Mouse (Mus musculus) limb, embryonic 13.5 days (tissue): Measurements from ENCODE around the gene Gm5475. TPM values are rescaled to one million over a fixed set of nuclear protein-coding genes. Genes with fewer than 3 reads are reported as not detected.

Source experiments
- ATAC-seq: fragments of 200-750 bp; cut with Nextera tagmentation; 2 replicates; pipeline ENCODE4 v1.8.0; 2017; ENCODE audit warnings: low read depth, moderate number of reproducible peaks, moderate TSS enrichment; ENCODE audit not compliant: low FRiP score
- H3K27ac ChIP-seq: fragments of 300-500 bp; sonication (generic); 2 replicates; pipeline ENCODE4 v1.5.1; 2015; ENCODE audit warnings: inconsistent platforms, mild to moderate bottlenecking, moderate library complexity
- H3K27me3 ChIP-seq: fragments of 300-500 bp; sonication (generic); 2 replicates; pipeline ENCODE4 v1.6.1; 2015; ENCODE audit warnings: mild to moderate bottlenecking, inconsistent platforms
- H3K36me3 ChIP-seq: fragments of 300-500 bp; sonication (generic); 2 replicates; pipeline ENCODE4 v1.6.1; 2015; ENCODE audit warnings: inconsistent platforms, mild to moderate bottlenecking, moderate library complexity
- H3K4me1 ChIP-seq: fragments of 300-500 bp; sonication (generic); 2 replicates; pipeline ENCODE4 v1.6.1; 2015; ENCODE audit warnings: inconsistent platforms
- H3K4me2 ChIP-seq: fragments of 300-500 bp; sonication (generic); replicated peaks from 2 replicates; pipeline ENCODE4 v1.6.1; 2015; ENCODE audit warnings: inconsistent platforms, mild to moderate bottlenecking, moderate library complexity
- H3K4me3 ChIP-seq: fragments of 300-500 bp; sonication (generic); 2 replicates; pipeline ENCODE4 v1.5.1; 2015; ENCODE audit warnings: moderate library complexity, mild to moderate bottlenecking, inconsistent platforms
- H3K9ac ChIP-seq: fragments of 300-500 bp; sonication (generic); 2 replicates; pipeline ENCODE4 v1.6.1; 2015; ENCODE audit warnings: mild to moderate bottlenecking, inconsistent platforms
- H3K9me3 ChIP-seq: fragments of 300-500 bp; sonication (generic); 2 replicates; pipeline ENCODE4 v1.6.1; 2016; ENCODE audit warnings: inconsistent platforms
- WGBS: fragments of 180-500 bp; shearing (Covaris S2); methylation state at CpG from one replicate; pipeline ENCODE4 v1.1.7; 2015; 5-methylcytosine and 5-hydroxymethylcytosine counted together
- polyA plus RNA-seq: library from polyadenylated mRNA; unstranded; fragments of >200 nt; fragmentation: Nextera tagmentation; extraction: Ambion mirVana; gene quantifications from 2 replicates; pipeline ENCODE4 v1.2.1, GENCODE M21; 2015

Gm5475 gene
- polyA plus RNA-seq, 1 experiment from 2014 or later, result 0.05 TPM

- H3K27me3 ChIP-seq, result no peaks in the 10 kb centered on the region
- no peak overlapping the region for H3K4me3 ChIP-seq
- H3K27ac ChIP-seq, result no peak overlapping the region
- WGBS, result 97% methylated on average over 3 of the region's 3 CpGs
- H3K4me2 ChIP-seq, result no peak overlapping the region
- H3K36me3 ChIP-seq, result peaks cover 77% of the 10 kb centered on the region
- peaks cover 7% of the 10 kb centered on the region for H3K4me1 ChIP-seq
- no peak overlapping the region for H3K9ac ChIP-seq
- ATAC-seq, result no peak
- H3K9me3 ChIP-seq, result no peaks in the 10 kb centered on the region
Observed at GRCm38 (mm10) chr15:100395561-100395960, 26.4 kb upstream of the Gm5475 start.

- Histone ChIP-seq H3K4me3 (no peak overlapping the region), H3K9ac (no peak overlapping the region), H3K4me1 (no peaks in the 10 kb centered on the region), H3K27ac (no peak overlapping the region), H3K4me2 (no peak overlapping the region), H3K9me3 (no peaks in the 10 kb centered on the region), H3K27me3 (no peaks in the 10 kb centered on the region), H3K36me3 (peaks cover 99% of the 10 kb centered on the region)
- 92% methylated on average over 16 of the region's 16 CpGs for WGBS
- no peak for ATAC-seq
Observed at GRCm38 (mm10) chr15:100400592-100401250, 21.2 kb upstream of the Gm5475 start.

DNA sequence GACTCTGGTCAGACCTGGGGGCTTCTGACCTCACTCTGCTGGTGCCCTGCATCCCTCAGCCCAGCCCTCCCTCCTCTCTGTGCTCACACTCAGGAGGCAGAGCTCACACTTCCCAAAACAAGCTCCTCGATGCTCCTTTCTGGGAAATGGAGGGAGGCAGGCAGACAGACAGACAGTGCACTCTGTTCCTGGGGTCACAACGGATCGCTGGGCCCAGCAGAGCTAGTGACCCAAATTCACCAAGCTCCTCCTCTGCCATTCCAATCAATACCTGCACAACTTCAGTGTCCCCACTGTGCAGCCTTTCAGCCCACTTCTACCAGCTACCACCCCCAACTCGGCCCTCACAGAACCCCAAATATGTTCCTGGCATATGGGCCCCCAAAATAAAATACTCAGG, 20.1 kb upstream of the Gm5475 start:
- peaks cover 98% of the 10 kb centered on the region for H3K36me3 ChIP-seq
- WGBS, result 95% methylated on average over 4 of the region's 4 CpGs
- H3K4me3 ChIP-seq, result no peak overlapping the region
- no peak overlapping the region for H3K27ac ChIP-seq
- no peak for ATAC-seq
- H3K4me2 ChIP-seq, result no peak overlapping the region
- no peaks in the 10 kb centered on the region for H3K4me1 ChIP-seq
- no peaks in the 10 kb centered on the region for H3K27me3 ChIP-seq
- no peaks in the 10 kb centered on the region for H3K9me3 ChIP-seq
- no peak overlapping the region for H3K9ac ChIP-seq

DNA sequence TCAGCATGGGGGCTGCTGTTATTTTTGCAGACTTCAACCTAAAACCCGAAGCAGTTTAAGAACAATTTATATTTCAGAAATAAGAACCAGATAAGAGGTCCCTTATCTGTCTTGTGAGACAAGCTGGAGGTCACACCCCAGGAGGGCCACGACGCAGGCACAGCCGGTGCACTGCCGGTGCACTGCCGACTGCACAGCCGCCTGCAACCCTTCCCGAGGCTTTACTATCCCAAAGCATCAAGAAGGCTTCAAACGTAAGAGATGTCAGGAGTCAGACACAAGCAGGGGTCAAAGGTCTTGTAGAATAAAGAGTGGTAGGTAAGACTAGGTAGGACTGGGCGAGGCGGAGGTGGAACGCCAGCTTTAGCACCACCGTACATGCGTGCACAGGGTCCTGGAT, 19.6 kb upstream of the Gm5475 start:
- 90% methylated on average over 14 of the region's 14 CpGs for WGBS
- Histone ChIP-seq H3K4me2 (no peak overlapping the region), H3K4me3 (no peak overlapping the region), H3K9me3 (no peaks in the 10 kb centered on the region), H3K4me1 (no peaks in the 10 kb centered on the region), H3K9ac (no peak overlapping the region), H3K36me3 (peaks cover 96% of the 10 kb centered on the region), H3K27ac (no peak overlapping the region), H3K27me3 (no peaks in the 10 kb centered on the region)
- ATAC-seq, result no peak

- 90% methylated on average over 4 of the region's 4 CpGs for WGBS
- peaks cover 94% of the 10 kb centered on the region for H3K36me3 ChIP-seq
Observed at GRCm38 (mm10) chr15:100402798-100403197, 19.1 kb upstream of the Gm5475 start.

DNA sequence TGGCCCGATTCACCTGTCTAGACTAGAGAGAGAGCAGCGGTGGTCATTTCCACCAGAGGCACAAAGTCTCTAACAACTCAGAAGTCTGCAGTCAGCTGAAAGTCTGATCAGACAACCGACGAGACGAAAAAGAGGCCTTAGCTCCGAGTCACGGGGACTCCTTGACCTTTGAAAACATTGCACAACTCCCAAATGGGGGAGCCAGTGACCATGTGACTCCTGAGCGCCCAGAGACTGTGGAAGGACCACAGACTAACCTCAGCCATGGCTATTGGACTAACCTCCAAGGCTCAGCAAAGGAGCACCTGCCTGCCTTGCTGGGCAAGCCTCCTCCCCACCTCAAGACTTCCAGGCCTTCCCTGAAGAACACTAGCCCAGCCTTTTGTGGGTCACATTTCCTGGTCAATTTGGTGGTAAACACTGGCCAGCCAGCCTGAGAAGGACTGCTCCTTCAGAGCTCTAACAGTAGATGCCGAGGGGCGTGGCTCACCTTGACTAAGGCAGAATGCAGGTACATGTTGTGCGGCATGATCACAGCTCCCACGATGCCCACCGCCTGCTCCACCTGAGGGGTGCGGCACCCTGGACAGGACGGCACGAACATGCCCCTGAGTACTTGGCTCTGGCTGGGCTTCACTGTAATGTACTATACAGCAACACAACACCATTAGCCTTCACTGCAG, 18.5 kb upstream of the Gm5475 start:
- no peak for ATAC-seq
- H3K36me3 ChIP-seq, result peaks cover 94% of the 10 kb centered on the region

More at GRCm38 (mm10) chr15:100402798-100403197, 19.1 kb upstream of the Gm5475 start:
- H3K4me2 ChIP-seq, result no peak overlapping the region
- no peaks in the 10 kb centered on the region for H3K4me1 ChIP-seq
- no peaks in the 10 kb centered on the region for H3K9me3 ChIP-seq
- no peak for ATAC-seq
- H3K27me3 ChIP-seq, result no peaks in the 10 kb centered on the region
- H3K4me3 ChIP-seq, result no peak overlapping the region
- no peak overlapping the region for H3K27ac ChIP-seq
- no peak overlapping the region for H3K9ac ChIP-seq

GRCm38 (mm10) chr15:100406088-100406487, 15.9 kb upstream of the Gm5475 start:
- no peaks in the 10 kb centered on the region for H3K9me3 ChIP-seq
- peaks cover 94% of the 10 kb centered on the region for H3K36me3 ChIP-seq
- no peak overlapping the region for H3K9ac ChIP-seq
- ATAC-seq, result no peak
- H3K4me1 ChIP-seq, result no peaks in the 10 kb centered on the region
- no peak overlapping the region for H3K4me2 ChIP-seq
- H3K27me3 ChIP-seq, result no peaks in the 10 kb centered on the region
- 88% methylated on average over 5 of the region's 5 CpGs for WGBS
- H3K27ac ChIP-seq, result no peak overlapping the region
- no peak overlapping the region for H3K4me3 ChIP-seq

More for the DNA sequence above, 18.5 kb upstream of the Gm5475 start:
- H3K9me3 ChIP-seq, result no peaks in the 10 kb centered on the region
- H3K27ac ChIP-seq, result no peak overlapping the region
- 93% methylated on average over 16 of the region's 16 CpGs for whole genome bisulfite sequencing
- no peak overlapping the region for H3K4me2 ChIP-seq
- no peak overlapping the region for H3K4me3 ChIP-seq
- H3K4me1 ChIP-seq, result no peaks in the 10 kb centered on the region
- no peaks in the 10 kb centered on the region for H3K27me3 ChIP-seq
- H3K9ac ChIP-seq, result no peak overlapping the region

- WGBS, result 63% methylated on average over 14 of the region's 14 CpGs
- Histone ChIP-seq H3K4me2 (no peak overlapping the region), H3K27me3 (no peaks in the 10 kb centered on the region), H3K27ac (no peak overlapping the region), H3K9ac (no peak overlapping the region), H3K4me3 (no peak overlapping the region), H3K4me1 (peaks cover 15% of the 10 kb centered on the region), H3K36me3 (peaks cover 54% of the 10 kb centered on the region), H3K9me3 (no peaks in the 10 kb centered on the region)
- ATAC-seq, result no peak
Observed at GRCm38 (mm10) chr15:100410918-100411672, 10.9 kb upstream of the Gm5475 start.

GRCm38 (mm10) chr15:100411731-100412130, 10.2 kb upstream of the Gm5475 start:
- Histone ChIP-seq H3K27me3 (no peaks in the 10 kb centered on the region), H3K27ac (no peak overlapping the region), H3K4me3 (no peak overlapping the region), H3K36me3 (peaks cover 49% of the 10 kb centered on the region), H3K9ac (no peak overlapping the region), H3K4me1 (peaks cover 20% of the 10 kb centered on the region), H3K4me2 (no peak overlapping the region), H3K9me3 (no peaks in the 10 kb centered on the region)
- ATAC-seq, result no peak
- WGBS, result 89% methylated on average over 5 of the region's 5 CpGs

GRCm38 (mm10) chr15:100413306-100413705, 8.6 kb upstream of the Gm5475 start:
- Histone ChIP-seq H3K36me3 (peaks cover 38% of the 10 kb centered on the region), H3K4me2 (no peak overlapping the region), H3K4me3 (no peak overlapping the region), H3K27ac (no peak overlapping the region), H3K4me1 (peaks cover 30% of the 10 kb centered on the region), H3K27me3 (no peaks in the 10 kb centered on the region), H3K9ac (no peak overlapping the region), H3K9me3 (no peaks in the 10 kb centered on the region)
- no peak for ATAC-seq
- WGBS, result 68% methylated on average over 4 of the region's 5 CpGs

DNA sequence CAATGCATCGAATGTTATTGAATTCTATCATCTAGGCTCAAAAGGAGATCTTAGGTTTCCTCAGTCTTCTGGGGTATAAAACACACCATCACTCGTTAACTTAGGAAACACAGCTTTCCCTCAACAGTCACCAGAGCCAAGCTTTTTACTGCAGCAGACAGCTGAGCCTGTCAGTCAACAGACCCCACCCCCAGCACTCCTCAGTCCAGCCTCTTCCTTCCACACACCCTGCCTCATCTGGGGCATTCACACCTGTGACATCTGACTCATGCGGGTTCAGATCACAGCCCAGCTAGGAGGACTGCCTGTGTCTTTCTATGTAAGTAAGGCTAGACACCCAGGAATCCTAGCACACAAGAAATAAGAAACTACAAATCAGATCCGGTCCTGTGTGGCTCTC, 7.9 kb upstream of the Gm5475 start:
- no peak overlapping the region for H3K4me3 ChIP-seq
- no peak overlapping the region for H3K4me2 ChIP-seq
- no peaks in the 10 kb centered on the region for H3K9me3 ChIP-seq
- H3K4me1 ChIP-seq, result peaks cover 30% of the 10 kb centered on the region
- peaks cover 31% of the 10 kb centered on the region for H3K36me3 ChIP-seq
- no peak overlapping the region for H3K9ac ChIP-seq
- 34% methylated on average over 4 of the region's 4 CpGs for WGBS
- no peak for ATAC-seq
- H3K27me3 ChIP-seq, result no peaks in the 10 kb centered on the region
- no peak overlapping the region for H3K27ac ChIP-seq

GRCm38 (mm10) chr15:100414942-100415341, 7.0 kb upstream of the Gm5475 start:
- no peak overlapping the region for H3K27ac ChIP-seq
- peaks cover 38% of the 10 kb centered on the region for H3K4me1 ChIP-seq
- no peak for ATAC-seq
- WGBS, result 92% methylated on average over 13 of the region's 13 CpGs
- no peaks in the 10 kb centered on the region for H3K27me3 ChIP-seq
- peaks cover 22% of the 10 kb centered on the region for H3K36me3 ChIP-seq
- no peak overlapping the region for H3K4me2 ChIP-seq
- no peak overlapping the region for H3K4me3 ChIP-seq
- H3K9me3 ChIP-seq, result no peaks in the 10 kb centered on the region
- no peak overlapping the region for H3K9ac ChIP-seq
